Mouse (Mus musculus): Measurements from ENCODE around the gene Pih1d1. TPM values are rescaled to one million over a fixed set of nuclear protein-coding genes. Genes with fewer than 3 reads are reported as not detected.

Gene Pih1d1
- polyA plus RNA-seq, 1 experiment from 2014 or later: 80.3 TPM

- Histone ChIP-seq H3K4me1 (peaks cover 6% of the 10 kb centered on the region), H3K9ac (no peak overlapping the region), H3K27ac (no peak overlapping the region), H3K4me3 (replicated peaks) (no peak overlapping the region), H3K27me3 (replicated peaks) (no peaks in the 10 kb centered on the region), H3K36me3 (0 out of 2 replicates have a peak, but pooled peaks cover 17% of the 10 kb centered on the region), H3K4me2 (no peak overlapping the region), H3K9me3 (no peaks in the 10 kb centered on the region)
- ATAC-seq (ENCODE audit: insufficient read depth, low FRiP score, low read depth): no peak
- WGBS: 92% methylated on average over 1 of the region's 1 CpGs
Measured at GRCm38 (mm10) chr7:45138403-45138802, 15.7 kb upstream of the Pih1d1 start.

- Histone ChIP-seq H3K4me1 (no peaks in the 10 kb centered on the region), H3K27me3 (replicated peaks) (no peaks in the 10 kb centered on the region), H3K27ac (no peak overlapping the region), H3K4me2 (no peak overlapping the region), H3K36me3 (0 out of 2 replicates have a peak, but pooled peaks cover 25% of the 10 kb centered on the region), H3K4me3 (replicated peaks) (no peak overlapping the region), H3K9me3 (no peaks in the 10 kb centered on the region), H3K9ac (no peak overlapping the region)
- WGBS: 69% methylated on average over 8 of the region's 8 CpGs
- no peak for ATAC-seq (ENCODE audit: insufficient read depth, low FRiP score, low read depth)
Measured at GRCm38 (mm10) chr7:45139904-45140723, 14.0 kb upstream of the Pih1d1 start.

- Histone ChIP-seq H3K9me3 (no peaks in the 10 kb centered on the region), H3K4me1 (no peaks in the 10 kb centered on the region), H3K36me3 (0 out of 2 replicates have a peak, but pooled peaks cover 34% of the 10 kb centered on the region), H3K4me2 (no peak overlapping the region), H3K9ac (no peak overlapping the region), H3K4me3 (replicated peaks) (no peak overlapping the region), H3K27me3 (replicated peaks) (no peaks in the 10 kb centered on the region), H3K27ac (no peak overlapping the region)
- WGBS: 89% methylated on average over 3 of the region's 3 CpGs
- no peak for ATAC-seq (ENCODE audit: insufficient read depth, low FRiP score, low read depth)
Measured at GRCm38 (mm10) chr7:45141319-45141718, 12.8 kb upstream of the Pih1d1 start.

- no peak for ATAC-seq (ENCODE audit: insufficient read depth, low FRiP score, low read depth)
- no peak overlapping the region for H3K4me3 ChIP-seq (replicated peaks)
- no peak overlapping the region for H3K27ac ChIP-seq
- H3K4me1 ChIP-seq: no peaks in the 10 kb centered on the region
- no peaks in the 10 kb centered on the region for H3K9me3 ChIP-seq
- no peak overlapping the region for H3K4me2 ChIP-seq
- no peaks in the 10 kb centered on the region for H3K27me3 ChIP-seq (replicated peaks)
- WGBS: 87% methylated on average over 5 of the region's 5 CpGs
- 0 out of 2 replicates have a peak, but pooled peaks cover 40% of the 10 kb centered on the region for H3K36me3 ChIP-seq
- no peak overlapping the region for H3K9ac ChIP-seq
Measured at GRCm38 (mm10) chr7:45141914-45142313, 12.2 kb upstream of the Pih1d1 start.

- 0 out of 2 replicates have a peak, but pooled peaks cover 43% of the 10 kb centered on the region for H3K36me3 ChIP-seq
- ATAC-seq (ENCODE audit: insufficient read depth, low FRiP score, low read depth): no peak
- H3K9ac ChIP-seq: no peak overlapping the region
- no peaks in the 10 kb centered on the region for H3K4me1 ChIP-seq
- H3K9me3 ChIP-seq: no peaks in the 10 kb centered on the region
- H3K27ac ChIP-seq: no peak overlapping the region
- H3K4me2 ChIP-seq: no peak overlapping the region
- H3K4me3 ChIP-seq (replicated peaks): no peak overlapping the region
- 81% methylated on average over 13 of the region's 13 CpGs for WGBS
- H3K27me3 ChIP-seq (replicated peaks): no peaks in the 10 kb centered on the region
Measured at GRCm38 (mm10) chr7:45144368-45145174, 9.5 kb upstream of the Pih1d1 start.

- H3K27ac ChIP-seq: no peak overlapping the region
- H3K4me1 ChIP-seq: peaks cover 1% of the 10 kb centered on the region
- H3K36me3 ChIP-seq: 0 out of 2 replicates have a peak, but pooled peaks cover 43% of the 10 kb centered on the region
Measured at GRCm38 (mm10) chr7:45145460-45145859, 8.6 kb upstream of the Pih1d1 start.

GRCm38 (mm10) chr7:45147267-45147666 lies 6.8 kb upstream of the Pih1d1 start:
- no peaks in the 10 kb centered on the region for H3K9me3 ChIP-seq
- no peak overlapping the region for H3K4me2 ChIP-seq
- no peaks in the 10 kb centered on the region for H3K27me3 ChIP-seq (replicated peaks)
- H3K9ac ChIP-seq: no peak overlapping the region
- 0 out of 2 replicates have a peak, but pooled peaks cover 35% of the 10 kb centered on the region for H3K36me3 ChIP-seq
- H3K4me1 ChIP-seq: peaks cover 12% of the 10 kb centered on the region
- no peak for ATAC-seq (ENCODE audit: insufficient read depth, low FRiP score, low read depth)
- WGBS: 94% methylated on average over 11 of the region's 11 CpGs
- no peak overlapping the region for H3K27ac ChIP-seq
- no peak overlapping the region for H3K4me3 ChIP-seq (replicated peaks)

More at GRCm38 (mm10) chr7:45145460-45145859, 8.6 kb upstream of the Pih1d1 start:
- Histone ChIP-seq H3K4me2 (no peak overlapping the region), H3K9ac (no peak overlapping the region), H3K27me3 (replicated peaks) (no peaks in the 10 kb centered on the region), H3K9me3 (no peaks in the 10 kb centered on the region), H3K4me3 (replicated peaks) (no peak overlapping the region)
- WGBS: 93% methylated on average over 8 of the region's 8 CpGs
- ATAC-seq (ENCODE audit: insufficient read depth, low FRiP score, low read depth): no peak

GRCm38 (mm10) chr7:45147899-45148298 lies 6.2 kb upstream of the Pih1d1 start:
- Histone ChIP-seq H3K9me3 (no peaks in the 10 kb centered on the region), H3K4me2 (no peak overlapping the region), H3K27me3 (replicated peaks) (no peaks in the 10 kb centered on the region), H3K27ac (no peak overlapping the region), H3K36me3 (0 out of 2 replicates have a peak, but pooled peaks cover 30% of the 10 kb centered on the region), H3K9ac (no peak overlapping the region), H3K4me1 (peaks cover 12% of the 10 kb centered on the region), H3K4me3 (replicated peaks) (no peak overlapping the region)
- WGBS: 86% methylated on average over 11 of the region's 11 CpGs
- no peak for ATAC-seq (ENCODE audit: insufficient read depth, low FRiP score, low read depth)

GRCm38 (mm10) chr7:45148534-45149098 lies 5.5 kb upstream of the Pih1d1 start:
- Histone ChIP-seq H3K4me1 (peaks cover 12% of the 10 kb centered on the region), H3K27ac (0 out of 2 replicates have a peak overlapping the region, but pooled peaks have one; percentile 42), H3K36me3 (0 out of 2 replicates have a peak, but pooled peaks cover 23% of the 10 kb centered on the region), H3K9me3 (no peaks in the 10 kb centered on the region), H3K9ac (no peak overlapping the region), H3K27me3 (replicated peaks) (no peaks in the 10 kb centered on the region), H3K4me3 (replicated peaks) (no peak overlapping the region), H3K4me2 (no peak overlapping the region)
- 59% methylated on average over 4 of the region's 4 CpGs for WGBS
- ATAC-seq (ENCODE audit: insufficient read depth, low FRiP score, low read depth): no peak

GRCm38 (mm10) chr7:45149545-45149944 lies 4.6 kb upstream of the Pih1d1 start:
- Histone ChIP-seq H3K9me3 (no peaks in the 10 kb centered on the region), H3K4me1 (peaks cover 12% of the 10 kb centered on the region), H3K27me3 (replicated peaks) (no peaks in the 10 kb centered on the region), H3K4me2 (no peak overlapping the region), H3K9ac (no peak overlapping the region), H3K4me3 (replicated peaks) (no peak overlapping the region), H3K36me3 (0 out of 2 replicates have a peak, but pooled peaks cover 22% of the 10 kb centered on the region), H3K27ac (peak overlapping the region; percentile 82)
- 53% methylated on average over 6 of the region's 6 CpGs for WGBS
- ATAC-seq (ENCODE audit: insufficient read depth, low FRiP score, low read depth): no peak

GRCm38 (mm10) chr7:45150321-45150720 lies 3.8 kb upstream of the Pih1d1 start:
- H3K9ac ChIP-seq: no peak overlapping the region

More at GRCm38 (mm10) chr7:45150321-45150720, 3.8 kb upstream of the Pih1d1 start:
- ATAC-seq (ENCODE audit: insufficient read depth, low FRiP score, low read depth): no peak
- Histone ChIP-seq H3K36me3 (0 out of 2 replicates have a peak, but pooled peaks cover 16% of the 10 kb centered on the region), H3K4me3 (replicated peaks) (no peak overlapping the region), H3K4me1 (peaks cover 17% of the 10 kb centered on the region), H3K4me2 (no peak overlapping the region; the same call in 1 of the 2 replicates), H3K27ac (peak overlapping the region; percentile 82), H3K27me3 (replicated peaks) (no peaks in the 10 kb centered on the region), H3K9me3 (no peaks in the 10 kb centered on the region)
- 44% methylated on average over 4 of the region's 4 CpGs for WGBS

All from stomach, embryonic 15.5 days (tissue).